Mouse (Mus musculus): ENCODE data around the gene Fgl2.

Fgl2 gene

DNA sequence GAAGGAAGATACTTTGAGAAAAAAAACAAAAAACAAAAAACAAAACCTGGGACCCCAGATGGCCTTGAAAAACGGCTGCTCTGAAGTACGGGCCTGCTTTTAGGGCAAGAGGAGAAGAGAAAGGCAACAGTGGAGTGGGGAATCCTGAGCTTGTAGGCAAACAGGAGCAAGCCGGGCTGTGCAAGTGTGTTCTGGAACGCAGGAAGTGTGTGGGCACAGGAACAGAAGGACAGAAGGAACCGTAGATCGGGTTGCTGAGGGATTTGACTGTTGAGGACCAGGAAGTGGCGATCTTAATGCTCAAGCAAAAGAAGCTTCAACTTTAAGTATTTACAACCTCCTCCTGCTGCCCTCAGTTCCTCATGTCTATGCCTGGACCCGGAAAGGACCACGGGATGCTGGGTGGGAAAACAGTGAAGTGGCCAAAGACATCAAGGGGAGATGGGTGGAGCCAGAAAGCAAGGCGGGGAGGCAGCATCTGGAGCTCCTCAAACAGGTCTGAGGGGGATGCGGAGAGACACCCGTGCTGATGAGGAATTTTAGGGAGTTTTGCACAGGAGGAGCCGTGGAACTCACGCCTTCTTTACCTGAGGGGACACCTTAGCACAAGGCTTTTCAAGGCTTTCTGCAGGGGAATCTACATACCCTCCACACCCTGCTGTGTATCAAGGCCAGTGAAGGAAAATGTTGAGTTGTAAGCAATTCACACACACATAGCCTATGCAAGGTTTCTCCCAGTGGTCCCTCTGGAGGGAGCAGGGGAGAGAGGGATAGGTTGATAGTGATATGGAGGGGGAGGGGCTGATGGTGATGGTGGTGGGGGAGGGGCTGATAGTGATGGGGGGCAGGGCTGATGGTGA, 11.2 kb downstream of the Fgl2 start:
- in situ Hi-C loops (cut with MboI; ENCODE audit: low sequenced_read_pairs) = no loop called here

DNA sequence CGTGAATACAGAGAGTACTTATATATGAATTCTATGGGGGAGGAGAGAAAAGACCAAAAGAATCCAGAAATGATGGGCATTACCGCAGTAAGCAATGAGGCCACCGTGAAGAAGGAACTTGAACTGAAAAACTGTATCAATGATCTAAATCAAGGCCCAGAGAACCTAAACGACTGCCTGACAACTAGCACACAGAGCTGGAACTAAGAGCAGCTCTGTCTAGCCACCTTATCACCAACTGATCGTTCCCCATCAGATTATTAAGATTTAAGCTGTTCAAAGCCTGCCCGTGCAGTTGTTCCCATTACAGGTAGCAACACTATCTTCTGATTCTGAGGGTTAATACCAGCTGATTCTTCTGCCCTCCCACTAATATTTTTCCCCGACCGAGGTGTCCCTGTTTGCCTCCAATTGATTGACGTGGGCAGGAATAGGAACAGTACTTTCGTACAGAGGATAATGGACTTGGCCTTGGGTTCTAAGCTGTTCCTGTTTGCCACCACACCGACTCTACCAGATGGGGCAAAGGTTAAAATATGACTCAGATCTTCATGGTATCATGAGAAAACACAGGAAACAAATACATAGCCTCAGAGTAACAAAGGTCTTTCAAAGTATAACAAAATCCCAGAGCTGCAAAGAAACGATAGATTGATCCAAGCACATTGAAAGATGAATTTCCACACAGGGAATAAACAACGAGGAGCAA, 12.0 kb downstream of the Fgl2 start:
- in situ Hi-C loops (cut with MboI; ENCODE audit: low sequenced_read_pairs) = no loop called here

DNA sequence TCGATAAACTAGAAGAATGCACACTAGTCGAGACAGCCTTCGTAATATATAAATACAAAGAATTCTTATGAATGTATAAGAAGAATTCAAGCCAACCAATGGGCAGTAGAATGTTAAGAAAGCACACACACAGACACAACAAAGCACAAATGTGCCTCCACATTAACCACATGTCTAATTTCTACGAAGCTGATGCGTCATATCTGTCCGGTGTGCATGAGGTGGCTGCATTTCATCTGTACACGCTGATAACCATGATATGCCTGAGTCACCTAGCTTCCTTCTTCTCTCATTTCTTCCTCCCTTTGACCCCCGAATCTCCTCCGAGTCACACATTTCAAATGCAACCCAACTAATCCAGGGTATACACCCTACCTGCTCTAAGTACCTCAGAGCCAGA, 12.5 kb downstream of the Fgl2 start:
- in situ Hi-C loops (cut with MboI; ENCODE audit: low sequenced_read_pairs) = no loop called here

DNA sequence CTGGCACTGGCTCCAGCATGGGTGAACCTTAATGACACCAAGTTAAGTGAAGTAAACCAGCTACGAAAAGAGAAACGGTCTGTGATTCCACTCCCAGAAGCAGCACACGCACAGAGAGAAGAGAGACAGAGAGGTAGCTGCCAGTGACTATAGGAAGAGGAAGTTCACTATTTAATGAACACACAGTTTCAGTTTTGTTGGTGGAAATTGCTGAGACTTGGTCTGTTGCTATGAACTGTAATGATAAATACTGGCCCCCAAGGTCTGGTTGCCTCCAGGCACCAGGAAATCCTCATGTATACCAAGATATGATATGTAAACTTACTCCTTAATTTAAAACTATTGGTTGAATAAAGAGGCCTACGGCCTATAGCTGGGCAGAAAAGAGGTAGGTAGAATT, 14.0 kb downstream of the Fgl2 start:
- in situ Hi-C loops (cut with MboI; ENCODE audit: low sequenced_read_pairs) = no loop called here

DNA sequence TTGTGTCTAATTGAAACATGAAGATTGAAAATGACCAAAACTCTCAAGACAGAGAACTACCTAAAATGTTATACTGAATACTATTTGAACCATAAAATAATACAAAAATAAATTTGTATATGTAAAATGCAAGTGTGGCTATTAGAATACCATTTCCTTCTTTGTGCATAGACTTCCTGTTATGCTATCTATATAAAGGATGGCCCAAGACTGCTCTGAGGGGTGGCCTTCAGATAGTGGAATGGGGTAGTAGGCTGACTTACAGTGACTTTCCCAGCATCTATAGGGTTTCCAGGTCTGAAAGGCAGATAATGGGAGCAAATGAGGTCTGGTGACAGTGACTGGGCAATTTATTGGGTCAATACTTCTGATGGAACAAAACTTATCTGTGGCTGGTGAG, 14.9 kb downstream of the Fgl2 start:
- in situ Hi-C loops (cut with MboI; ENCODE audit: low sequenced_read_pairs) = no loop called here

DNA sequence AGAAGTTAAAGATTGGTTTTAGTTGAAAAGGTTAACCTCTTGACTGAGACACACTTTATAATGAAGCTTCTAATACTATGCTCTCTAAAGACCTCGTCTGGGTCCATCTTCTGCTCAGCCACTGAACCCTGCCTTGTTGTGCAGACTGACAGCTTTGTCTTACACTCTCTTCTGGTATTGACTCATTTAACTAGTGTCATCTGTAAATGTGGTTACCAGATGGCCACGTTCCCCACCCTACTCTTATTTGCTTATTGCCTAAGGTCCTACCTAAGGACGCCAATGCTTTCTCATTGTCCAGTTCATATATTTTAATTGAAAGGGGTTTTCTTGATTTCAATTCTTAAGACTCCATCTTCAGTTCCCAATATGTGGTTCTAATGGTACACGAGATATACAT, 16.4 kb downstream of the Fgl2 start:
- in situ Hi-C loops (cut with MboI; ENCODE audit: low sequenced_read_pairs) = no loop called here

DNA sequence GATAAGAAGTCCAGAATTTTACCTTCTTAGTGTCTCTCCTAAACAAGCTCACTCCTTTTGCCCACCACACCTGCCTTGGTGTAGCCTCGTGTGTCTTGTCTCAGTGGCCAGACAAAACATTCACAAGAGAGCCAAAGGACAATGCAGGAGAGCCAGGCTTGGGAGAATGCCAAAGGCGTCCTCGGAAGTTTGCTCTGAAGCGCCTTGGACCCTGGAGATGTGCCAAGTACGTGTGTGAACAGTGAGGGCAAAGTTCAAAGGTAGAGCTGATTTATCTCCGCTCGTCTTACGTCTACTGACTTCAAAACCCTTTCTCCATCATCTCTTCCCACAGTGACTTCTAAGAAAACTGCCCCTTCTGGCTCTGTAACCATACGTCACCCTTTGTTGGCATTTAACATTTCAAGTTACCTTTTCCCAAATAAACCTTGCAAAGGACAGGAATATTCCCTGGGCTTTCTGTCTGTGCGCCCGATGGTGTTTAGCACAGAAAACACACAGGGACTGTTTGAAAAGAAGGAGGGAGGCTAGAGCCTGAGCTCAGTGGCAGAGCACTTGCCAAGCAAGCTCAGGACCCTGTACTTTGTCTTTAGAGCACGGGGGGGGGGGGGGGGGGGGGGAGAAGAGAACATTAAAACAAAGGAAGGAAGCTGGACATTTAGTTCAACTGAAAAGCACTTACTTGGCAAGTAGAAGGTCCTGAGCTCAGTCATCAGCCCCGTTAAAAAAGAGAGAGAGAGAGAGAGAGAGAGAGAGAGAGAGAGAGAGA, 19.4 kb downstream of the Fgl2 start:
- in situ Hi-C loops (cut with MboI; ENCODE audit: low sequenced_read_pairs) = no loop called here

DNA sequence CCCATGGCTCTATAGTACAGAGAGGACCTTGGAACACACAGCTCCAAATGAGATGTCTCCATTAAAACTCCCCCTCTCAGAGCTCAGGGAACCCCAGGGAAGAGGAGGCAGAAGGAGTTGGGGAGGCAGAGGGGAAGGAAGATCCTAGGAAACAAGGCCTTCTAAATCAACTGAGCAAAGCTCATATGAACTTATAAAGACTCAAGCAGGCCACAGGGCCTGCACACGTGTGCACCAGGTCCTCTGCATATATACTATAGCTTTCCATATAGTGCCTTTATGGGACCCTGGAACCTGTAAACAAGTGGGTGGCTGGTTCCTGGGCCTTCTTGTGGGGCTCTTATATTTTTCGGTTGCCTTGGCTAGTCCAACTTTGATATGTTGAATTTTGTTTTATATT, 22.1 kb downstream of the Fgl2 start:
- in situ Hi-C loops (cut with MboI; ENCODE audit: low sequenced_read_pairs) = no loop called here

DNA sequence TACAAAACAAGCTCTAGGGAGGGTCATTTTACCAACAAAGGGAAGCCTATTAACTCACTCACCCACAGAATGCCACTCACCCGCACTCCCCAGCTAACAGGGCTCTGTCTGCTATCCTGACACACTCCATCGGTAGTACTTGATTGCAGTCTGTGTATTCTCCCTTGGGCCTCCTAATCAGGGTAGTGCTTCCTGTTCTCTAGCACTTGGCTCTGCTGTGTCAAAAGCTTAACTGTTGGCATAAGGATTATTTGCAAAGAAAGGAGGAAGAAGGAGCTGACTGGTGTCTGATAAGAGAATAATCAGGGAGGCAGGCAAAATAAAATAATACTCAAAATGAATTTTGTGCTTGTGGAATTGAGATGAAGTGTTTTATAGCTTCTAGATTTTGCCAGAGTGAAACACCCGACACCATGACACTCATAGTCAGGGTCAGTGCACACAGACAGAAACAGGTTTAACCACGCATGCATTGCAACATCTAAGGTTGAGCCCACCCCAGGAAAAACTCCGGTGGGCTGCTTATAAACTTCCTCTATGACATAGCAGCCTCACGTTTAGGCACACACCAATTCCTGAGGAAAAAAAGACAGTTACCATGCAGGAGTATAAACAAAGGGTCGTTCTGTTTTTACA, 22.9 kb downstream of the Fgl2 start:
- in situ Hi-C loops (cut with MboI; ENCODE audit: low sequenced_read_pairs) = no loop called here

DNA sequence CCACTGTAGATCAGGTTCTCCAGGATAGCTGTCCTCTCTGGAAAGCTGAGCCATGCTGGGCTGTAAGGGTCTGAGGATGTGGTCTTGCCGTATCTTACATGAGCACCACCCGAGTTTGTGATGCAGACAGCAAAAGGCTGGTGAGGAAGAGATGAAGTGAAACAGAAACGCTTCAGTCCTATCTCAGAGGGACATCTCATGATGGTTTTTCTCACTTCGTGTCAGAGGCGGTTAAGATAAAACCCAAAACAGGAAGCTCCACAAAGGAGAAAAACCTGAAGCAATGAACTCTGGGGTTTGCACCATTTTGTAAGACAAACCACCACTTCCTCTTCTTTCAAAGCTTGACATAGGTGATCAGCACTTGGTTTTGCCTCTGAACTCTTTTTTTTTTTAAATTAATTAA, 38.8 kb downstream of the Fgl2 start:
- in situ Hi-C loops (cut with MboI; ENCODE audit: low sequenced_read_pairs) = loop anchor here (10.0 kb wide), 1 partner anchor 86 kb away; no protein-coding TSS in a partner anchor

DNA sequence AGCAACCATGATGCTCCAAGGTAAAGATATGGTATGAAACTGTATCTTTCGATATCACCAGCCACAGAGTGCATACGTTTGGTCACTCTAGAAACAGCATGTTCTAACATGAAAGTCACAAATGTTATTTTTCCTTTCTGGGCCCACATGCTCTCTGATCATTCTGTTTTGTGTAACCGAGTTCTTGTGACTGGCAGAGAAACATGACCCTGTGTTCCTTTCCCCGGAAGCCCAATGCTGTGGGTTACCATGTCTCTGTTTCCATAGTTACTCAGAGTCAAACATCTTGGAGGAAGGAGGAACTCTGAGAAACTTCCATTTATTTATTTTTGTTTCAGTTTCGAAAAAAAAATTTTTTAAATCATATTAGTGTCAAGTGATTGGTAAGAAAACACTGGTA, 39.6 kb downstream of the Fgl2 start:
- in situ Hi-C loops (cut with MboI; ENCODE audit: low sequenced_read_pairs) = loop anchor here (10.0 kb wide), 1 partner anchor 87 kb away; no protein-coding TSS in a partner anchor

DNA sequence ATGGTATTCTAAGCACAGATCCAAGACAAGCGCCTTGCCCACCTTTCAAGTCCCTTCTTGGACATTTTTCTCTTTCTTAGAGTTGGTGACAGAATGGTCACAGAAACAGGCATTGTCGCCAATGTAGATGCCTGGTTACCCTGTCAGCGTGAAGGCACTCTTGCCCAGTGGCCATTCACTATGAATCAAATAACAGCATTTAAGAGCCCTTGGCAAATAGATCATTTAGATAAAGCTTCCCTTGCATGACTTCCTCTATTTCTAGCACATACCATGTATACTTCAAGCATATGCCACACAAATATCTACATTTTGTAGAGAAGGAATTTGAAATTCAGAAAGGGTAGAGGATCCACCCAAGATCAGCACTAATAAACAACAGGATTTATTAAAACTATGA, 40.9 kb downstream of the Fgl2 start:
- in situ Hi-C loops (cut with MboI; ENCODE audit: low sequenced_read_pairs) = loop anchor here (10.0 kb wide), 1 partner anchor 89 kb away; no protein-coding TSS in a partner anchor

DNA sequence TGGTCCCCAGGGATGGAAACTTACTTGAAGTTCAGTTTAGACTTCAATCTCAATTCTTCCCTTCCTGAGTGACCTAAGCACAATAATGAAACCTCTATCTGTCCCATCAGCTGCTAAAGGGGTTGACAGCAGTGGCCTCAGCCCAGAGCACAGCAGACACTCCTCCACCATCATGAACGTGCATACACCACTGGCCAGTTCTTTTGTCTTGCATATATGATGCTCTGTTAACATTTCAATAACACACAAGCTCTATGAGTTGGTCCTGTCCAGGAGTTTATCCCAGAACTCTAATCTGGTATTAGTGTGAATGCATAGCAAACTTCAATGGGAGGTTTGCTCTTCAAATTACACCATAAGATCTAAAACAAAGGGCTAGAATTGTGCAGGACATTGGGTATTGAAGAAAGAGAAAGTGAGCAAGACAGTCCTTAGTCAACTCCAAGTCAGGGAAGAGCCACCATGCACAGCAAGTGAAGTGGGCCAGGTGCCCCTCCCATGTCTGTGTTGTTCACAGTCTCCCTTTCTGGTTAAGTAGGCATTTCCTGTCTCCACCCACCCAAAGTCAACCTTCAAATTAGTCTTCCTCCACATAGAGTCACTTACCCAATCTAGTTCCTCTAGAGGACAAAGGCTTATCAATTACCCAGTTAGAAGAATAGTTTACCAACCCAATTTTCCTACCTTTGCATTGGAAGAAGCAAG, 41.8 kb downstream of the Fgl2 start:
- in situ Hi-C loops (cut with MboI; ENCODE audit: low sequenced_read_pairs) = loop anchor here (10.0 kb wide), 1 partner anchor 89 kb away; no protein-coding TSS in a partner anchor

DNA sequence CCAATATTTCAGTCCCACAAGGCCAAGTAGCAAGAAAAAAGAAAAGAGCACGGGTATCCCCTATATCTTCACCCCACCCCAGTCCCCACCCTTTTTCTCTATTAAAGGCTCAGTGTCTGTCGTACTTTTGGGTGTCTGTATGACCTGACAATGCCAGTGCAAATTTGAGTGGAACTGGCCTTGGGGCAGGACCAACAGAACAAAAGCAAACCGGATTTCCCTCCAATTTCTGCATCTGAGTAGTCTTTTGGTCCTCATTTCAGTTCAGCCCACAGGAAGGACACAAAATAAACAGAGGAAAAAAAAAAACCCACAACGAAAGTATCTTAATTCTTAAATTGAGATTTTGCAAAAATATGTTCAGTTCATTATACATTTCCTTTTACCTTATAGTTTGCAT, 46.2 kb downstream of the Fgl2 start:
- in situ Hi-C loops (cut with MboI; ENCODE audit: low sequenced_read_pairs) = loop anchor here (10.0 kb wide), 1 partner anchor 94 kb away; no protein-coding TSS in a partner anchor

DNA sequence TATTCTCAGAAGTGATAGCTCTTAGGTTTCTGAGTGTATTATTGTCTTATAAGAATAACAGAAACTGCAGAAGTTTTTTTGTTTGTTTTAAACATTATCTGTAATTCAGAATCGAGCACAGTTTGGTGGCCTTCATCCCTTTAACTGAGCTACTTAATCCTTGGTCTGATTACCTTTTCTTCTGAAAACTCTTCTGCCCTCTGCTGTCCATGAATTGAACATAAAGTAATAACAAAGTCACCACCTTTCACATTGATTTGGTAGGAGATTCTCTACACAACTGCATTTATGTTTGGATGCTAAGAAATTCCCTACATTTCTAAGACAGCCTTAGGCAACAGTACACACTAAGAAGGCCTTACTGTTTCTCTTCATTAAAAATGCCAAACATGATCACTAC, 48.2 kb downstream of the Fgl2 start:
- in situ Hi-C loops (cut with MboI; ENCODE audit: low sequenced_read_pairs) = no loop called here

DNA sequence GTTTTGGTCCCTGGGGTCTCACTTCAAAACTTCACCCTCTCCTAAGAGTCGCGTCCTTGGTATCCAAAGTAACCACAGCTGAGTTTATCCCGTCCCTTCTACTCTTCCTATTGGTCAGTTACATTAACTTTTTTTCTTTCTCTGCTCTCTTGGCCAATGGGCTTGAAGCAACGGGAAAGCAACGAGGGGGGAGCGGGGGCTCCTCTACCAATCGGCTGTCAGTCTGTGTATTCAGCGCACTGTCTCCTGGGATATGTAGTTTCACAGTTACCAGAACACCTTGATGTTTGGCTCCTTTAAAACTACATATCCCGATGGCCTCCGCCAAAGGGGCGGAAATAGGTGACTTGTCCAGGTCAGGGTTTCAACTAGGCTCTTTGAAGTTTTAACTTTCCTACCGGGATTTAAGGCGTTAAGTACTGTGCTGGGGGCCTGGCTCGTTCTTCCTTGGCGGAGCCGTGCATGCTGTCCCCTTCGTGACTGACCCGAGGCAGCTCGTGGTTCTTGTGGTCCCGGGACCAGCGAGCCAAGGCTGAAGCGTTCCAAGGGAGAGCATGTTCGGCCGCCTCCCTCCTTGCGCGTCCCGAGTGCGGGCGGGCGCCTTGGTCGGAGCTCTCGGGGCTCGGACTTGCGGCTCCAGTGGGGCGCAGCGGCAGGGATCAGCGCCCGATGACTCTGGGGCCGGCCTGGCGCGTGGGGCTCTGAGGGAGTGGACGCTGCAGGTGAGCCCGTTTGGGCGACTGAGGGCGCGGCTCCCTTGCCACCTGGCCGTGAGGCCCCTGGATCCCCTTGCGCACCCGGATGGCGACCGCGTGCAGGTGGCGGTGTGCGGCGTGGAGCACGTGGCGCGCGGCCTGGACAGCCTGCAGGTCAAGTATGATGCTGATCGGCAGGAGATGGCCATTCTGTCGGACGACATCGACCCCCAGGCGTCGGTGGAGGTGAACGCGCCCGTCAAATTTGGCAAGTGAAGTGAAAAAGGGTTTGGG, 52.5 kb downstream of the Fgl2 start, which contains the start of the genes Ccdc146 and Fam185a:
Gene Ccdc146 (minus strand): TSS at position 64 of the 989 bp plus-strand sequence.
Gene Fam185a (plus strand): TSS at position 345 of the 989 bp plus-strand sequence.
- in situ Hi-C loops (cut with MboI; ENCODE audit: low sequenced_read_pairs) = no loop called here

DNA sequence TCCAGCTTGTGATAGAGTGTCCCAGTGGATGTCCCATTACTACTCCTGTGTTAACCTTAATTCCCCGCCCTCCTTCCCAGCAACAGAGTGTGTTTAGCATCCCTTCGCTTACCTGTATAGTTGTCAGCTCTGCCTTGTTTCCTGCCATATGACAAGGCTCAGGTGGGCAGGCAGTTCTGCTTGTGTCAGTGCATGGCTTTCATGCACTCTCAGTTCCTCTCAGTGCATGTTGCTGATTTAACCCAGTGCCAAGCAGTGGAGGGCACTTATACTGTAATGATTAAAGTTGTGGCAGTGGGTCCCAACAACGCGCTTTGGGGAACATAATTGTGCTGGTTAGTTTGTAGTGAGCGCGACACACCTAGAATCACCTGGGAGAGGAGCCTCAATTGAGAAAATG, 54.2 kb downstream of the Fgl2 start:
- in situ Hi-C loops (cut with MboI; ENCODE audit: low sequenced_read_pairs) = no loop called here

Data from CH12F3 (cell line).